Mouse (Mus musculus) midbrain, embryonic 15.5 days (tissue): ENCODE measurements around the gene Popdc3. TPM values are rescaled to one million over a fixed set of nuclear protein-coding genes. Genes with fewer than 3 reads are reported as not detected.
"Not testable (repeated sequence)": the region's sequence is repeated elsewhere in the genome, so short reads cannot be mapped to it uniquely, and the experiment has no call there.

Experiments
- ATAC-seq: fragments of 200-750 bp; cut with Nextera tagmentation; replicated peaks from 2 replicates; pipeline ENCODE4 v1.8.0; 2017; ENCODE audit warnings: moderate TSS enrichment
- H3K27ac ChIP-seq: fragments of 300-500 bp; sonication (generic); 2 replicates; pipeline ENCODE4 v1.5.1; 2015; ENCODE audit warnings: mild to moderate bottlenecking, inconsistent platforms
- H3K27me3 ChIP-seq: fragments of 300-500 bp; sonication (generic); replicated peaks from 2 replicates; pipeline ENCODE4 v1.6.1; 2015; ENCODE audit warnings: inconsistent platforms
- H3K36me3 ChIP-seq: fragments of 300-500 bp; sonication (generic); replicated peaks from 2 replicates; pipeline ENCODE4 v1.6.1; 2015; ENCODE audit warnings: inconsistent platforms
- H3K4me1 ChIP-seq: fragments of 300-500 bp; sonication (generic); 2 replicates; pipeline ENCODE4 v1.6.1; 2015; ENCODE audit warnings: inconsistent platforms
- H3K4me2 ChIP-seq: fragments of 300-500 bp; sonication (generic); 2 replicates; pipeline ENCODE4 v1.6.1; 2015; ENCODE audit warnings: inconsistent platforms, mild to moderate bottlenecking, moderate library complexity
- H3K4me3 ChIP-seq: fragments of 300-500 bp; sonication (generic); 2 replicates; pipeline ENCODE4 v1.5.1; 2015; ENCODE audit warnings: mild to moderate bottlenecking, inconsistent platforms
- H3K9ac ChIP-seq: fragments of 300-500 bp; sonication (generic); 2 replicates; pipeline ENCODE4 v1.6.1; 2015; ENCODE audit warnings: mild to moderate bottlenecking, inconsistent platforms
- H3K9me3 ChIP-seq: fragments of 300-500 bp; sonication (generic); 2 replicates; pipeline ENCODE4 v1.6.1; 2016; ENCODE audit warnings: inconsistent platforms
- WGBS: fragments of 180-500 bp; shearing (Covaris S2); methylation state at CpG from one replicate; pipeline ENCODE4 v1.1.7; 2015; ENCODE audit warnings: mixed read lengths; 5-methylcytosine and 5-hydroxymethylcytosine counted together
- polyA plus RNA-seq: library from polyadenylated mRNA; unstranded; fragments of >200 nt; fragmentation: Nextera tagmentation; extraction: Ambion mirVana; gene quantifications from 2 replicates; pipeline ENCODE4 v1.2.1, GENCODE M21; 2015

The Popdc3 gene
- polyA plus RNA-seq, 1 experiment from 2014 or later = 0.96 TPM

GRCm38 (mm10) chr10:45229954-45230353 lies 52.1 kb downstream of the Popdc3 start:
- H3K4me1 ChIP-seq = peaks cover 7% of the 10 kb centered on the region
- H3K9me3 ChIP-seq = no peaks in the 10 kb centered on the region
- no peaks in the 10 kb centered on the region for H3K36me3 ChIP-seq
- no peaks in the 10 kb centered on the region for H3K27me3 ChIP-seq
- peak; percentile 86 for ATAC-seq
- H3K4me2 ChIP-seq = no peak overlapping the region
- H3K27ac ChIP-seq = no peak overlapping the region
- WGBS = 23% methylated on average over 4 of the region's 4 CpGs
- H3K4me3 ChIP-seq = no peak overlapping the region
- H3K9ac ChIP-seq = no peak overlapping the region

DNA sequence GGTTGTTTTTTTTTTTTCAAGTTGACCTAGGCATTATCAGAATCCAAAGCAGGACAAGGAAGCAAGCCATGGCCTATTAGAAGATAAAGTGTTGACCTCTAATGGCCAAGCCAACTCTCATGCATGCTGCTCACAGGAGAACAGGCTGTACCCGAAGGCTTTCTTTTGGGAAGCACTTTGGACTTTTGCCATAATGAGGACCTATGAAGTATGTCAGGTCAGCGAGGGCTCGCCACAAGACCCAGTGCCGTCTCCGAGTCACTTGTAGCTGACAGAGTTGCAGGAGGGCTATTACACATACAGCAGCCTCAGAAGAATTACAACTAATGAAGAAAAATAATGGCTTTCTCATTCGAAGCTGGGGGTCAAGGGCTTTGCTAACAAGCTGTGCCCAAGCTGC lies 55.5 kb downstream of the Popdc3 start:
- Histone ChIP-seq H3K27ac (no peak overlapping the region), H3K4me1 (peaks cover 7% of the 10 kb centered on the region), H3K4me3 (no peak overlapping the region), H3K36me3 (no peaks in the 10 kb centered on the region), H3K4me2 (no peak overlapping the region), H3K9ac (no peak overlapping the region), H3K27me3 (no peaks in the 10 kb centered on the region), H3K9me3 (no peaks in the 10 kb centered on the region)
- ATAC-seq = no peak
- WGBS = 77% methylated on average over 6 of the region's 6 CpGs

GRCm38 (mm10) chr10:45236304-45236703 lies 58.4 kb downstream of the Popdc3 start:
- no peak overlapping the region for H3K4me3 ChIP-seq
- WGBS = 44% methylated on average over 3 of the region's 3 CpGs
- ATAC-seq = no peak
- no peak overlapping the region for H3K4me2 ChIP-seq
- no peaks in the 10 kb centered on the region for H3K36me3 ChIP-seq
- H3K27me3 ChIP-seq = no peaks in the 10 kb centered on the region
- H3K4me1 ChIP-seq = no peaks in the 10 kb centered on the region
- H3K9me3 ChIP-seq = no peaks in the 10 kb centered on the region
- H3K27ac ChIP-seq = no peak overlapping the region
- no peak overlapping the region for H3K9ac ChIP-seq

GRCm38 (mm10) chr10:45237492-45237891 lies 59.6 kb downstream of the Popdc3 start:
- Histone ChIP-seq H3K36me3 (no peaks in the 10 kb centered on the region), H3K27me3 (no peaks in the 10 kb centered on the region), H3K4me1 (no peaks in the 10 kb centered on the region), H3K9me3 (no peaks in the 10 kb centered on the region), H3K27ac (no peak overlapping the region), H3K4me3 (no peak overlapping the region), H3K9ac (no peak overlapping the region), H3K4me2 (no peak overlapping the region)
- WGBS = 60% methylated on average over 5 of the region's 5 CpGs
- ATAC-seq = no peak

DNA sequence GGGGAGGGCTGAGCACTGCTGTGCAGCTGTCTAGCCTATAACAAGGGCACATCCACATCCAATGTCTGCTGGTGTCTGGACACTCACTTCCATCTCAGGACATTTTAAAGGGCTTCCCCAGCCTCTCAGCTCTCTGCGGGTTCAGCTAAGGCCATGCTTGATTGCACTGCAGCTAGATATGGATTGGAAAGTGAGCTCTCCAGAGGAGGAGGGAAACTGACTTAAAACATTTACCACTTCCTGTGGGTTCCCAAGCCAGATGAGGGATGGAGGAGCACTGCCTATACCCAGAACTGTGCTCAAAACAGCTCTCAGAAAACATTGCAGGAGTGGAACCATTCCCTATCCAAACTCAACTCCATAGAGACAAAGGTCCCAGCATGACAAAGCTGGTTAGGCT lies 82.6 kb downstream of the Popdc3 start:
- ATAC-seq = no peak
- no peaks in the 10 kb centered on the region for H3K4me1 ChIP-seq
- H3K4me2 ChIP-seq = no peak overlapping the region
- no peak overlapping the region for H3K4me3 ChIP-seq
- no peaks in the 10 kb centered on the region for H3K27me3 ChIP-seq
- H3K27ac ChIP-seq = no peak overlapping the region
- H3K9ac ChIP-seq = no peak overlapping the region
- H3K9me3 ChIP-seq = peaks cover 6% of the 10 kb centered on the region; the same call in 1 of the 2 replicates
- H3K36me3 ChIP-seq = no peaks in the 10 kb centered on the region
- 90% methylated on average over 1 of the region's 1 CpGs for WGBS

DNA sequence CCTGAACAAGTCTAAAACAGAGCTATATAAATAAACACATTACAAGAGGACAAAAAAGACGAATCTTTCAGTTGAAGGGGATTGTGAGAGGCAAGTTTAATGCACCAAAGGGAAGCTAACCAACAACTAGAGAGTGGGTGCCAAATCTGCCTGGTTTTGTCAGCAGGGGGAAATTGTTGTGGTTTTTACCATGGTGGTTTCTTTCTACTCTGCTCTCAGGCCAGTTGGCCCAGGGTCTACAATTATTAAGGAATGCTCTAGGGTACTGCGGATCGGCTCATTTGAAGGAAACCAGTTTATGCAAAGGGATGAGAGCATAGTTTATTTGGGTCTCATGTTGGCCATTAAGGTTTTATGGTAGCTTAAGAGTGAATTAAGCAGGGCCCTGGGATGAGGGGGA lies 84.2 kb downstream of the Popdc3 start:
- Histone ChIP-seq H3K9me3 (no peaks in the 10 kb centered on the region), H3K27ac (no peak overlapping the region), H3K4me2 (no peak overlapping the region), H3K27me3 (no peaks in the 10 kb centered on the region), H3K9ac (no peak overlapping the region), H3K4me1 (no peaks in the 10 kb centered on the region), H3K4me3 (no peak overlapping the region), H3K36me3 (no peaks in the 10 kb centered on the region)
- no peak for ATAC-seq
- 91% methylated on average over 3 of the region's 3 CpGs for WGBS

DNA sequence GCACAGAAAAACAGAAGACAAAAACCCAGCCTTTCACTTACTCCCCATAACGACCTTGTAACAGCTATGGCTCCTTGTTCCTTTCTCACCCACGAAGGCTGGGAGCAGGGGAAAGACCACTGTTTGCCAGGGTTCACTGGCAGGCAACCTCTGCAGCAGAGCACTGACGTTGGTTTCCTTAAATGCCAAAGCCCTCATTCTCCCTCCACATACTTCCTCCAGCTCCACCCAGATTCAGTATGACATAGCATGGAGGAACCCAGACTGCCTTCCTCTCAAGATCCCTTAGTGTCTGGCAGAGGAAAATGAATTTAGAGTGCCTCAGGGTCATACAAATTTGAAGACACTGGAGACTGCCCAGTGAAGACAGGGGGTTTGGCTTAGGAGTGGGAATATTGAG lies 98.6 kb downstream of the Popdc3 start:
- Histone ChIP-seq H3K27ac (no peak overlapping the region), H3K27me3 (no peaks in the 10 kb centered on the region), H3K4me3 (no peak overlapping the region), H3K4me2 (no peak overlapping the region), H3K9me3 (no peaks in the 10 kb centered on the region), H3K36me3 (no peaks in the 10 kb centered on the region), H3K4me1 (no peaks in the 10 kb centered on the region), H3K9ac (no peak overlapping the region)
- WGBS = 56% methylated on average over 3 of the region's 3 CpGs
- ATAC-seq = no peak

DNA sequence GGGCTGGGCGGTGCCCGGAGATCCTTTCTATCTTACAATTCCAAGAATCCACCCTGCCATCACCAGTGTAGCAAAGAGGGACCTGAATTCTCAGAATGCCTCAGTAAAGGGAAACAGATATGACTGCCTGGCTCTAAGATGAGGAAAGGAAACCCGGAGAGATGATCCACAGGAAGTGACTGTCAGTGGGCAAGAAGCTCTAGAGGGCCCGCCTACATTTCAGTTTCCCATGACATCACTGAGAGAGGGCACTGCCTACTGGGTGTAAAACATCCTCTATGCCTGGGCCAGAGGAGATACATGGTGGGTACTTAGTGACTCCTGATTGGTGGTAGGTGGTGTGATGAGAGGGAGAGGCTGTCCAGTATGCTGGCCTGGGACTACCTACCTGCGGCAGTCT lies 99.1 kb downstream of the Popdc3 start:
- Histone ChIP-seq H3K4me2 (no peak overlapping the region), H3K27ac (no peak overlapping the region), H3K9ac (no peak overlapping the region), H3K4me3 (no peak overlapping the region), H3K27me3 (no peaks in the 10 kb centered on the region), H3K9me3 (no peaks in the 10 kb centered on the region), H3K36me3 (no peaks in the 10 kb centered on the region), H3K4me1 (no peaks in the 10 kb centered on the region)
- ATAC-seq = no peak
- 94% methylated on average over 5 of the region's 5 CpGs for WGBS

DNA sequence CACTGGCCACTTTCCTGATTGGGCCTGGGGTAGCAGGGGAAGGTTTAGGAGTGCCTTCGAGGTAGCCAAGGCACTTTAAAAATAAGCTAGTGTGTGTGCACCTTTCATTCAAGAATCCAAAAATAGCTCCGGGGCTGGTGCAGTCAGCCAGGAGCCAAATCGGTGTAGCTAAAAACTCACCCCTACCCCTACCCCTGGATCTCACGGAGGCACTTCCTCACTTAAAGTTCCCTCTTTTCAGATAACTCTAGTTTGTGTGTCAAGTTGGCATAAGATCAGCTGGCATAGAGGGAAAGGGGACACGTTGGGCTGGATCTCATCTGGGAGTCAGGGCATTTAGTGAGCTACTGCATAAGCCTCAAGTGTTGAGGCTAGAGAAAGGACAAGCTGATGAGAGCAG lies 107.8 kb downstream of the Popdc3 start:
- Histone ChIP-seq H3K36me3 (no peaks in the 10 kb centered on the region), H3K4me1 (peaks cover 8% of the 10 kb centered on the region; the same call in 1 of the 2 replicates), H3K27ac (no peak overlapping the region), H3K27me3 (peaks cover 15% of the 10 kb centered on the region; the same call in 1 of the 2 replicates), H3K4me3 (no peak overlapping the region), H3K4me2 (no peak overlapping the region), H3K9me3 (no peaks in the 10 kb centered on the region), H3K9ac (no peak overlapping the region)
- no peak for ATAC-seq
- 89% methylated on average over 5 of the region's 5 CpGs for WGBS

DNA sequence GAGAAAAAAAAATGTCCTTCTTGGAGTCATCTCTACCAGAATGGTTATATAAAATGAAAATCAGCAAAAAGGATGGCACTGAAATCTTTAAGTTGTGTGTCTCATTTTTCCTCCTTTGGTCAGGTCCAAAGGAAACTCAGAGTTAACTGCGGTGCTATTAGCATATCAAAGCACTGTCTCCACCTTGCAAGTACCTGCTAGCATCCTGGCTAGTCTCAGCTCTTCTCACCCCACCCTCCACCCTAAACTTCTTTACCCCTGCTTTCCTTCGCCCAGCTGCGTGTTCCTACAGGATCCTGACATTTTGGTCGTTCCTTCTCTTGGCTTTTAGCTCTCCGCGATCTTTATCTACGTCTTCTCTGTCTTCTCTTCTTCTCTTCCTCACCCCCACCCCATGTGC lies 110.5 kb downstream of the Popdc3 start:
- Histone ChIP-seq H3K4me1 (peaks cover 8% of the 10 kb centered on the region; the same call in 1 of the 2 replicates), H3K9me3 (no peaks in the 10 kb centered on the region)

GRCm38 (mm10) chr10:45289218-45290105 lies 111.6 kb downstream of the Popdc3 start:
- WGBS = under 1% methylated on average over 70 of the region's 71 CpGs
- peak overlapping the region; percentile 50 for H3K4me3 ChIP-seq

More for the DNA sequence above, 110.5 kb downstream of the Popdc3 start:
- H3K36me3 ChIP-seq = no peaks in the 10 kb centered on the region
- peaks cover 17% of the 10 kb centered on the region; the same call in 1 of the 2 replicates for H3K27me3 ChIP-seq
- no peak overlapping the region for H3K4me3 ChIP-seq
- H3K9ac ChIP-seq = no peak overlapping the region
- no peak overlapping the region for H3K4me2 ChIP-seq
- no peak overlapping the region for H3K27ac ChIP-seq
- 57% methylated on average over 7 of the region's 7 CpGs for WGBS
- ATAC-seq = no peak

GRCm38 (mm10) chr10:45290618-45291017 lies 112.7 kb downstream of the Popdc3 start:
- no peak overlapping the region for H3K4me2 ChIP-seq
- ATAC-seq = no peak
- WGBS = 37% methylated on average over 5 of the region's 5 CpGs
- peaks cover 8% of the 10 kb centered on the region; the same call in 1 of the 2 replicates for H3K4me1 ChIP-seq
- peaks cover 17% of the 10 kb centered on the region; the same call in 1 of the 2 replicates for H3K27me3 ChIP-seq
- no peak overlapping the region for H3K4me3 ChIP-seq
- H3K36me3 ChIP-seq = no peaks in the 10 kb centered on the region
- no peak overlapping the region for H3K27ac ChIP-seq
- no peaks in the 10 kb centered on the region for H3K9me3 ChIP-seq
- H3K9ac ChIP-seq = no peak overlapping the region

More at GRCm38 (mm10) chr10:45289218-45290105, 111.6 kb downstream of the Popdc3 start:
- peak overlapping the region; percentile 35 for H3K9ac ChIP-seq
- no peaks in the 10 kb centered on the region for H3K9me3 ChIP-seq
- peak overlapping the region; percentile 78 for H3K4me2 ChIP-seq
- no peaks in the 10 kb centered on the region for H3K36me3 ChIP-seq
- ATAC-seq = peak; percentile 88
- H3K27ac ChIP-seq = no peak overlapping the region
- H3K27me3 ChIP-seq = peaks cover 17% of the 10 kb centered on the region; the same call in 1 of the 2 replicates
- peaks cover 8% of the 10 kb centered on the region; the same call in 1 of the 2 replicates for H3K4me1 ChIP-seq

DNA sequence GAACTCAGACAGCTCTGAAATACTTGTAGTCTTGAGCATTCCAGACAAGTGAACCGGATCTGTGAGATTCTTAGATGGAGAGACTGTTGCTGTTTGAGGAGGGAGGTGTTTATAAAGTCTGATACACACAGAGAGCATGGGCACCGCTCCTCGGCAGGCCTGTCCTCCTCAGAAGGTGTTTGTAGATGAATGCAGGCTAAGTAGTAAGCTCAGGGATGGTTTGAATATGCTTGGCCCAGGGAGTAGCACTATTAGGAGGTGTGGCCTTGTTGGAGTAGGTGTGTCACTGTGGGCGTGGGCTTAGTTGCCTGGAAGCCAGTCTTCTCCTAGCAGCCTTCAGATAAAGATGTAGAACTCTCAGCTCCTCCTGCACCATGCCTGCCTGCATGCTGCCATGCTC lies 114.3 kb downstream of the Popdc3 start:
- not testable (repeated sequence) for H3K4me1 ChIP-seq, H3K4me2 ChIP-seq, H3K36me3 ChIP-seq, H3K9ac ChIP-seq, H3K9me3 ChIP-seq, ATAC-seq, H3K27ac ChIP-seq, H3K4me3 ChIP-seq
- WGBS = 73% methylated on average over 4 of the region's 4 CpGs
- peaks cover 17% of the 10 kb centered on the region; the same call in 1 of the 2 replicates for H3K27me3 ChIP-seq
